Mouse (Mus musculus) heart, adult 2 months (tissue): Measurements from ENCODE around the gene Cited2. TPM values are rescaled to one million over a fixed set of nuclear protein-coding genes. Genes with fewer than 3 reads are reported as not detected.

Experiments used
- DNase-seq, 2 experiments: peaks; one replicate each; pipeline ENCODE4 v3.0.0; 2021
- H3K27ac ChIP-seq: fragments of 200-600 bp; 2 replicates; pipeline ENCODE4 v1.8.1; 2022
- H3K27me3 ChIP-seq: fragments of 200-500 bp; 2 replicates; pipeline ENCODE4 v1.6.1; 2012; ENCODE audit warnings: mild to moderate bottlenecking, low read length, inconsistent platforms, mixed read lengths; ENCODE audit not compliant: control insufficient read depth, insufficient read depth
- H3K36me3 ChIP-seq: fragments of 200-500 bp; 2 replicates; pipeline ENCODE4 v1.6.1; 2012; ENCODE audit warnings: low read length, inconsistent platforms; ENCODE audit not compliant: control insufficient read depth, insufficient read depth
- H3K4me1 ChIP-seq: fragments of 200-500 bp; 2 replicates; pipeline ENCODE4 v1.6.1; 2011; ENCODE audit warnings: low read length; ENCODE audit not compliant: control insufficient read depth, insufficient read depth
- H3K4me3 ChIP-seq: fragments of 200-600 bp; 2 replicates; pipeline ENCODE4 v1.8.1; 2022
- H3K79me2 ChIP-seq: fragments of 200-500 bp; replicated peaks from 2 replicates; pipeline ENCODE4 v1.6.1; 2012; ENCODE audit warnings: mild to moderate bottlenecking, inconsistent platforms, low read length, moderate library complexity, mixed read lengths; ENCODE audit not compliant: control insufficient read depth, insufficient read depth
- H3K9ac ChIP-seq: fragments of 200-500 bp; 2 replicates; pipeline ENCODE4 v1.6.1; 2012; ENCODE audit warnings: low read depth, mild to moderate bottlenecking, control low read depth, inconsistent platforms, low read length, mixed read lengths
- CTCF ChIP-seq: fragments of 200-600 bp; IDR thresholded peaks from 2 replicates; pipeline ENCODE4 v1.8.1; 2022; ENCODE audit warnings: antibody characterized with exemption, mild to moderate bottlenecking, moderate library complexity
- EP300 ChIP-seq: fragments of 200-500 bp; IDR thresholded peaks from 2 replicates; pipeline ENCODE4 v1.6.1; 2011; ENCODE audit warnings: low read depth, low read length, control low read depth; ENCODE audit not compliant: insufficient read depth
- POLR2A ChIP-seq: fragments of 200-500 bp; IDR thresholded peaks from 2 replicates; pipeline ENCODE4 v1.6.1; 2011; ENCODE audit warnings: mild to moderate bottlenecking, low read depth, low read length, control low read depth; ENCODE audit not compliant: insufficient read depth
- WGBS: fragments of 180-500 bp; shearing (Covaris S2); methylation state at CpG from one replicate; pipeline ENCODE4 v1.1.7; 2018; 5-methylcytosine and 5-hydroxymethylcytosine counted together
- intact Hi-C: fragments of 180-260 bp; cut with DNase I; formaldehyde crosslinking; loops from one replicate; pipeline ENCODE4 v1.15.1; 2025
- polyA plus RNA-seq: library from polyadenylated mRNA; depleted of rRNA; stranded (reverse); fragments of >200 nt; gene quantifications from 2 replicates; pipeline ENCODE4 v1.2.3, GENCODE M21; 2012
- total RNA-seq, 2 experiments: library from RNA; stranded (reverse); gene quantifications; 2 replicates each; pipeline ENCODE4 v1.2.3; 2021

Gene Cited2
- total and polyA plus RNA-seq, 3 experiments = 23.8 to 54.0 (median 38.7) TPM

GRCm38 (mm10) chr10:17725037-17725584 is 2.1 kb downstream of the Cited2 start:
- H3K36me3 ChIP-seq = peaks cover 3% of the 10 kb centered on the region; the same call in 1 of the 2 replicates
- TF ChIP-seq POLR2A = 0 out of 2 replicates have a peak, but pooled peaks have one; percentile 5
- no peak for TF ChIP-seq CTCF
- no peaks in the 10 kb centered on the region for H3K27me3 ChIP-seq
- no peak for DNase-seq
- WGBS = 27% methylated on average over 8 of the region's 8 CpGs
- H3K27ac ChIP-seq = peak overlapping the region; percentile 98
- peak overlapping the region; percentile 98 for H3K4me3 ChIP-seq
- H3K79me2 ChIP-seq = no peaks in the 10 kb centered on the region; the same call in 1 of the 2 replicates
- intact Hi-C loops = loop anchor here (10.0 kb wide), 4 partner anchors 180 to 1380 kb away; no protein-coding TSS in a partner anchor
- H3K4me1 ChIP-seq = peaks cover 4% of the 10 kb centered on the region
- no peak overlapping the region for H3K9ac ChIP-seq

- intact Hi-C loops = loop anchor here (10.0 kb wide), 4 partner anchors 181 to 1381 kb away; no protein-coding TSS in a partner anchor
- peak overlapping the region; percentile 46 for H3K9ac ChIP-seq
- H3K79me2 ChIP-seq = no peaks in the 10 kb centered on the region; the same call in 1 of the 2 replicates
- no peaks in the 10 kb centered on the region for H3K27me3 ChIP-seq
- H3K4me3 ChIP-seq = peak overlapping the region; percentile 98
- H3K27ac ChIP-seq = peak overlapping the region; percentile 98
- peaks cover 3% of the 10 kb centered on the region; the same call in 1 of the 2 replicates for H3K36me3 ChIP-seq
- WGBS = 63% methylated on average over 7 of the region's 7 CpGs
- no peak for DNase-seq
- TF ChIP-seq EP300 = no peak
- peaks cover 4% of the 10 kb centered on the region for H3K4me1 ChIP-seq
Observed at GRCm38 (mm10) chr10:17725644-17726372, 2.8 kb downstream of the Cited2 start.

- TF ChIP-seq POLR2A = no peak
- no peak for TF ChIP-seq CTCF
- TF ChIP-seq EP300 = no peak
- peaks cover 4% of the 10 kb centered on the region for H3K4me1 ChIP-seq
- H3K27ac ChIP-seq = peak overlapping the region; percentile 98
- peak overlapping the region; percentile 16; the same call in 1 of the 2 replicates for H3K4me3 ChIP-seq
- H3K9ac ChIP-seq = peak overlapping the region; percentile 46
- peak; percentile 17 to 24 for DNase-seq
- no peaks in the 10 kb centered on the region; the same call in 1 of the 2 replicates for H3K79me2 ChIP-seq
- peaks cover 3% of the 10 kb centered on the region; the same call in 1 of the 2 replicates for H3K36me3 ChIP-seq
- H3K27me3 ChIP-seq = no peaks in the 10 kb centered on the region
- 71% methylated on average over 2 of the region's 2 CpGs for WGBS
- intact Hi-C loops = loop anchor here (10.0 kb wide), 4 partner anchors 182 to 1382 kb away; no protein-coding TSS in a partner anchor
Observed at GRCm38 (mm10) chr10:17726373-17726720, 3.3 kb downstream of the Cited2 start.

- TF ChIP-seq CTCF (no peak), POLR2A (no peak), EP300 (no peak)
- Histone ChIP-seq H3K36me3 (peaks cover 3% of the 10 kb centered on the region; the same call in 1 of the 2 replicates), H3K9ac (peak overlapping the region; percentile 54), H3K27me3 (no peaks in the 10 kb centered on the region), H3K4me1 (peaks cover 4% of the 10 kb centered on the region), H3K27ac (peak overlapping the region; percentile 77), H3K4me3 (peak overlapping the region; percentile 15; the same call in 1 of the 2 replicates), H3K79me2 (no peaks in the 10 kb centered on the region; the same call in 1 of the 2 replicates)
- DNase-seq = peak; percentile 38 to 49
- 19% methylated on average over 15 of the region's 15 CpGs for WGBS
- intact Hi-C loops = loop anchor here (10.0 kb wide), 4 partner anchors 183 to 1383 kb away; no protein-coding TSS in a partner anchor
Observed at GRCm38 (mm10) chr10:17727161-17727925, 4.3 kb downstream of the Cited2 start.

- no peak for DNase-seq
- H3K27me3 ChIP-seq = no peaks in the 10 kb centered on the region
- intact Hi-C loops = loop anchor here (10.0 kb wide), 4 partner anchors 183 to 1383 kb away; no protein-coding TSS in a partner anchor
- H3K36me3 ChIP-seq = peaks cover 3% of the 10 kb centered on the region; the same call in 1 of the 2 replicates
- H3K27ac ChIP-seq = peak overlapping the region; percentile 77
- no peak overlapping the region; the same call in 1 of the 2 replicates for H3K4me3 ChIP-seq
- H3K9ac ChIP-seq = no peak overlapping the region; the same call in 1 of the 2 replicates
- peak; percentile 71 for TF ChIP-seq CTCF
- no peak for TF ChIP-seq EP300
- H3K79me2 ChIP-seq = no peaks in the 10 kb centered on the region; the same call in 1 of the 2 replicates
- peaks cover 4% of the 10 kb centered on the region for H3K4me1 ChIP-seq
- 5% methylated on average over 5 of the region's 5 CpGs for WGBS
Observed at GRCm38 (mm10) chr10:17727926-17728279, 4.9 kb downstream of the Cited2 start.
